Mouse (Mus musculus) lung, adult 2 months (tissue): ENCODE results near the gene Skap1. TPM values are rescaled to one million over a fixed set of nuclear protein-coding genes. Genes with fewer than 3 reads are reported as not detected.

Source experiments
- DNase-seq: peaks from one replicate; pipeline ENCODE4 v3.0.0; 2022
- H3K4me1 ChIP-seq: fragments of 200-500 bp; 2 replicates; pipeline ENCODE4 v1.6.1; 2011; ENCODE audit warnings: low read length; ENCODE audit not compliant: control insufficient read depth, insufficient read depth
- H3K4me3 ChIP-seq: fragments of 200-500 bp; replicated peaks from 2 replicates; pipeline ENCODE3; 2011; ENCODE audit warnings: low read depth, mild to moderate bottlenecking, control low read depth, low read length; ENCODE audit errors: extremely low read depth
- CTCF ChIP-seq: fragments of 200-500 bp; IDR thresholded peaks from 2 replicates; pipeline ENCODE4 v1.5.1; 2011; ENCODE audit warnings: mild to moderate bottlenecking, low read length, control low read depth; ENCODE audit not compliant: insufficient read depth
- POLR2A ChIP-seq: fragments of 200-500 bp; IDR thresholded peaks from 2 replicates; pipeline ENCODE4 v1.6.1; 2011; ENCODE audit warnings: low read depth, mild to moderate bottlenecking, control low read depth, low read length, borderline replicate concordance; ENCODE audit errors: extremely low read depth
- WGBS: fragments of 180-500 bp; shearing (Covaris S2); methylation state at CpG from one replicate; pipeline ENCODE4 v1.1.7; 2018; 5-methylcytosine and 5-hydroxymethylcytosine counted together
- polyA plus RNA-seq: library from polyadenylated mRNA; depleted of rRNA; stranded (reverse); fragments of >200 nt; gene quantifications from 2 replicates; pipeline ENCODE4 v1.2.3, GENCODE M21; 2012

The Skap1 gene
- polyA plus RNA-seq, 1 experiment: 2.2 TPM

GRCm38 (mm10) chr11:96729462-96729861 lies 265.1 kb downstream of the Skap1 start:
- DNase-seq: no peak
- WGBS: 39% methylated on average over 9 of the region's 9 CpGs

GRCm38 (mm10) chr11:96730327-96730726 lies 265.9 kb downstream of the Skap1 start:
- WGBS: 75% methylated on average over 5 of the region's 5 CpGs
- TF ChIP-seq CTCF: no peak
- TF ChIP-seq POLR2A: no peak
- Histone ChIP-seq H3K4me1 (no peaks in the 10 kb centered on the region), H3K4me3 (no peak overlapping the region)
- no peak for DNase-seq

More at GRCm38 (mm10) chr11:96729462-96729861, 265.1 kb downstream of the Skap1 start:
- TF ChIP-seq POLR2A (no peak), CTCF (no peak)
- Histone ChIP-seq H3K4me1 (no peaks in the 10 kb centered on the region), H3K4me3 (no peak overlapping the region)

- WGBS: 61% methylated on average over 4 of the region's 4 CpGs
- no peak for TF ChIP-seq POLR2A
- no peak for TF ChIP-seq CTCF
- no peaks in the 10 kb centered on the region; the same call in 1 of the 2 replicates for H3K4me1 ChIP-seq
- DNase-seq: no peak
- no peak overlapping the region for H3K4me3 ChIP-seq
Measured at GRCm38 (mm10) chr11:96732657-96733056, 268.3 kb downstream of the Skap1 start.

GRCm38 (mm10) chr11:96735908-96736307 lies 271.5 kb downstream of the Skap1 start:
- peak overlapping the region; percentile 12 for H3K4me3 ChIP-seq
- whole genome bisulfite sequencing: 3% methylated on average over 19 of the region's 19 CpGs

GRCm38 (mm10) chr11:96736361-96736760 lies 272.0 kb downstream of the Skap1 start:
- Histone ChIP-seq H3K4me3 (no peak overlapping the region), H3K4me1 (no peaks in the 10 kb centered on the region; the same call in 1 of the 2 replicates)
- peak; percentile 41 for DNase-seq
- TF ChIP-seq POLR2A (no peak), CTCF (no peak)
- 25% methylated on average over 11 of the region's 11 CpGs for WGBS

More at GRCm38 (mm10) chr11:96735908-96736307, 271.5 kb downstream of the Skap1 start:
- no peaks in the 10 kb centered on the region; the same call in 1 of the 2 replicates for H3K4me1 ChIP-seq
- TF ChIP-seq CTCF (peak; percentile 42; the same call in 1 of the 2 replicates), POLR2A (no peak)
- DNase-seq: peak; percentile 28

GRCm38 (mm10) chr11:96737673-96738471 lies 273.5 kb downstream of the Skap1 start:
- TF ChIP-seq CTCF (no peak), POLR2A (no peak)
- DNase-seq: no peak
- no peaks in the 10 kb centered on the region; the same call in 1 of the 2 replicates for H3K4me1 ChIP-seq
- 79% methylated on average over 14 of the region's 14 CpGs for WGBS
- H3K4me3 ChIP-seq: no peak overlapping the region

- 67% methylated on average over 12 of the region's 12 CpGs for WGBS
- Histone ChIP-seq H3K4me3 (no peak overlapping the region), H3K4me1 (no peaks in the 10 kb centered on the region; the same call in 1 of the 2 replicates)
- TF ChIP-seq CTCF: no peak
- no peak for TF ChIP-seq POLR2A
- DNase-seq: no peak
Measured at GRCm38 (mm10) chr11:96740796-96741195, 276.4 kb downstream of the Skap1 start.

- no peak for TF ChIP-seq CTCF
- no peak for TF ChIP-seq POLR2A
Measured at GRCm38 (mm10) chr11:96741995-96742394, 277.6 kb downstream of the Skap1 start.

GRCm38 (mm10) chr11:96743000-96743399 lies 278.6 kb downstream of the Skap1 start:
- Histone ChIP-seq H3K4me1 (no peaks in the 10 kb centered on the region), H3K4me3 (no peak overlapping the region)
- 27% methylated on average over 11 of the region's 11 CpGs for WGBS
- DNase-seq: no peak
- TF ChIP-seq CTCF: no peak
- no peak for TF ChIP-seq POLR2A

More at GRCm38 (mm10) chr11:96741995-96742394, 277.6 kb downstream of the Skap1 start:
- Histone ChIP-seq H3K4me3 (no peak overlapping the region), H3K4me1 (no peaks in the 10 kb centered on the region; the same call in 1 of the 2 replicates)
- no peak for DNase-seq
- WGBS: 25% methylated on average over 12 of the region's 12 CpGs

GRCm38 (mm10) chr11:96743891-96744290 lies 279.5 kb downstream of the Skap1 start:
- no peak overlapping the region for H3K4me3 ChIP-seq
- WGBS: 77% methylated on average over 4 of the region's 4 CpGs
- TF ChIP-seq POLR2A (no peak), CTCF (no peak)
- no peak for DNase-seq
- no peaks in the 10 kb centered on the region for H3K4me1 ChIP-seq
